Mouse (Mus musculus): ENCODE data around the gene Prss43. TPM values are rescaled to one million over a fixed set of nuclear protein-coding genes. Genes with fewer than 3 reads are reported as not detected.

Gene Prss43
- not detected for polyA plus RNA-seq (2014; fragmentation: Illumina TruSeq; extraction: RNeasy Lipid Tissue Mini Kit (QIAGEN cat#74804))

DNA sequence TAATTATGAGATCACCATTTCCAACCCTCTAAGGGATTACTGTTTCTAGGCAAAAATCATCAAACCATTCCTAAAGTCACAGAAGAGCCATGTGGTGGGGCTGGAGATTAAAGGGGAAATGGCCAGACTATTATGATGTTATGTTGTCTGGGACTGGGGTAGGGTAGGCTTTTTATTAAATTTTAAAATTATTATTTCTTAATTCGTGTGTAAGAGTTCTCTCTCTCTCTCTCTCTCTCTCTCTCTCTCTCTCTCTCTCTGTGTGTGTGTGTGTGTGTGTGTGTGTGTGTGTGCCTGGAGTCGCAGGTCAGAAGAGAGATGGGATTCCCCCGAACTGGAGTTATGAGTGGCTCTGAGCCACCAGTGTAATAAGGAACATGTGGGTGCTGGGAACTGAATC lies at the start of gene Prss43:
Gene Prss43, plus strand, starts transcription at position 301 of the 400 bp plus-strand sequence.

DNA sequence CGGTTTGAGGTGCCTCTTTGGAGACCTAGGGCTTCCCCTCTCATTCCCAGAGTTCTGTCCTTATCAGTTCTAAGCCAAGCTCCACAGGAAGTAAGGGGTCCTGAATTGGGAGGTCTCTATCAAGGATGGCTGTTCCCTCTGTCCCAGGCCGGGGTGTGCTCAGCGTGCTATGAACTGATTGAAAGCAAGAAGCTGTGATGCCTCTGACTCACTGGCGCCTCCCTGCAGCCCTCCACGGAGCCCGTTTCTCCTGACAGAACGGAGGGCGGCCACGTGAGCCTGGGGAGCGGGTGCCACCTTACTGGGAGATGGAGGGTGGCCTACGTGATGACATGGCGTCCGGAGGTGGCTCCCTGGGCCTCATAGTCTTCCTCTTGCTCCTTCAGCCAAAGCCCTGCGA lies 28.6 kb upstream of the Prss43 start, which contains the start of gene Prss42:
Gene Prss42, plus strand, starts transcription at position 301 of the 400 bp plus-strand sequence.

DNA sequence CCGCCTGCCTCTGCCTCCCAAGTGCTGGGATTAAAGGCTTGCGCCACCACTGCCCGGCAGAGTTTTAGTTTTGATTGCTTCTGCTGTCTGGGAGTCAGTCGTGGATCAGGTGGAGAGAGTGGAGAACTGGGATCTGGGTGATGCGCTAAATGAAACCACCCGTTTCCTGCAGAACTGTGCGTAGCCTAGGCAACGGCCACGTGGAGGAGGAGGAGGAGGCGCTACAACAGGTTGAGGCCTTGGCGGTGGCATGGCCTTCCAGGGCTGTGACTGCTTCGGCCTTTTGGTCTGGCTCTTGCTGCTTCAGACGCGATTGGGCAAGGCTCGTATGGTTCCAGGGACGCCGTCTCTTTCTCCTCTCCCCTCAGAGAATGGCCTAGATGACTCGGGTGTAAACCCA lies 12.7 kb upstream of the Prss43 start, which contains the start of gene Prss44:
Gene Prss44, plus strand, starts transcription at position 206 of the 400 bp plus-strand sequence.

DNA sequence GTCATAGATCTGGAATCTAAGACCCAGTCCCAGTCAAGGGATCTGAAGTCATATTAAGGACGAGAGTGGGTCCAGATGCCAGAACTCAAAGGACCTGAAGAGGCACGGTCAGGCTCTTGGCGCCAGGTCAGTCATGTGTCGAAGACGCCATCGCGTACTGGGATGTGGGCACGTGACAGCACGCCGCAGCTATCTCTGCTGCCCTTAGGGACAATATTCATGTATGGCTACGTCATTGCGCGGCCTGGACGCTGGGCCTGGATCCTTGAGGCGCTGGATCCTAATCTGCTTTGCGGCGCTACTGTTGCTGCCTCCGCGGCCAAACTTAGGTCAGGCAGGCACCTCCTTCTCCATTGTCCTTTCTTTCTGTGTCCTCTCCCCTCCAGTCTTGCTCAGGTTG lies 7.9 kb downstream of the Prss43 start, which contains the start of gene Prss45:
Gene Prss45, plus strand, starts transcription at position 178 of the 400 bp plus-strand sequence.

DNA sequence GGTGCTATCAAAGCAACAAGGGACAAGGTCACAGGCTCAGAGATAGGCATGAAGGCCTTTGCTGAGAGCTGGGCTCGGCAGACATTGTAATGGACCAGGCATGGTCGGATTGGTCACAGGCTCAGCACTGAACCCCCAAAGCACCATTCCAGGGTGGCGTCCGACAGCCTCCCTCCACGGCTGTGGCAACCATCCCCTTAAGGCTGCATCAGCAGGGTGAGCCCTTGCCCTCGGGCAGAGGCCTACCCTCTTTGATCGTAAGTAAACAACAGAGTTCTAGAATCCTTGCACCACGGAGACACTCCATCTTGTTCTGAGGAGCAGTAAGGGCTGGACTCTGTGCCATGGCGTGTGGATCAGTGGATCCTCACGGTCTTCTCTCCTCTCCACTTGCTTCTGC lies 17.7 kb downstream of the Prss43 start, which contains the start of gene Prss46:
Gene Prss46, plus strand, starts transcription at position 301 of the 400 bp plus-strand sequence.

DNA sequence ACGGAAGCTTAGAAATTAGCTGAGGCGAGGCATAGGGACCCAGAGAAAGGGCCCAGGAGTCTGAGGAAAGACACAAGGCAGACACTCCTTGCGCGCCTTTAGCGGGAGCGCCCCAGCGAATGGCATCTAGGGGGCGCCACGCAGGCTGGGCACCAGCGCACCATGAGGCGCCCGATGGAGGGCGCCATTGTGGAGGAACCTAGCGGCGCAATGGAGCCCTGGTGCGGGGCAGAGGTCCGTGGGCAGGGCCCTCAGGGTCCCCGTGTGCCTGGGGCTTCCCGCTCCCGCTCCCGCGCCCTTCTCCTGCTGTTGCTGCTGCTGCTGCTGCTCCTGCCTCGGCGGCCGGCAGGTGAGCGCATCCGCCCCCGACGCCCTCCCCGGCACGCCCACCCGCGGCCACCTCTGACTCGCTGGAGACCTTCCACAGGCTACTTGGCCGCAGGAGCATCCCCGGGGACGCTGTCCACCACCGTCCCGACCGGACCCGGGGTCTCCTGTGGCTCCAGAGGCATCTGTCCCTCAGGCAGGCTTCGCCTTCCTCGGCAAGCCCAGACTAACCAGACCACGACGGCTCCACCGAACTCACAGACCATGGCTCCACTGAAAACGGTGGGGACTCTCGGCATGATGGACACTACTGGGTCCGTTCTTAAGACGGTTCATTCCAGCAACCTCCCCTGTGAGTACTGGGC lies 31.4 kb downstream of the Prss43 start, which contains the start of gene Prss50:
Gene Prss50, plus strand, starts transcription at position 187 of the 692 bp plus-strand sequence.

DNA sequence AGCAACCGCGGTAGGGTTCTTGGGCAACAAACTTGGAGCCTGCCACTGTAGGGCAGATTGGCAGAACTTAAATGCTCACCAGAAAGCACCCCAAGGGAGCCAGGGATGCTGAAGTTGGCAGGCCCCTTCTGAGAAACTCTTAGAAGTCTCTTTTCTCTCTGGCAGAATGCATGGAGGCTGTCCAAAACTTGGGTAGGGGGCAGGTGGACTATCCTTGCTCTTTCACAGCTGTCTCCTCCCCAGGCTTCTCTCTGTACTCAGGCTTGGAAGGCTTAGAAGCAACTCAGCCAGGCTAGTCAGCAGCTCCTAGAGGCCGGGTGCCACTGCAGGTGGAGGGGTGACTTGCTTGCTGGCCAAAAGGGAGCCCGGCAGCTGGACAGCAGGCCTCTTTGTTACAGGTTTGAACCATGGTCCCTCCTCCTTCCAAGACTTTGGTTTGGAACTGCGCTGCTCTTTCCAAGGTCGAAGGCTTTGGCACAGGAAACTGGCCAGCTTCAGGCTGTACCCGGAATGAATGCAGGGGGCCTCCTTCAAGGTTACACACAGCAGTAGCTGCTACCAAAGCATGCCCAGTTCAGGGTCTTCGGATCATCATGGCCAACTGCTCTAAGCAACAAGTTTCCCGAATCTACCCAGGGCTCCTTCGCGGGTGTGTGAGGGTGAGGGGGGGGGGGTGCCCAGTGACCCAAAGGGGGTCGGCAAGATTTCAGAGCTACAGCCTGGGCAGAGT lies 52.9 kb downstream of the Prss43 start, which contains the start of gene Als2cl:
Gene Als2cl, plus strand, starts transcription at position 680 of the 730 bp plus-strand sequence.

DNA sequence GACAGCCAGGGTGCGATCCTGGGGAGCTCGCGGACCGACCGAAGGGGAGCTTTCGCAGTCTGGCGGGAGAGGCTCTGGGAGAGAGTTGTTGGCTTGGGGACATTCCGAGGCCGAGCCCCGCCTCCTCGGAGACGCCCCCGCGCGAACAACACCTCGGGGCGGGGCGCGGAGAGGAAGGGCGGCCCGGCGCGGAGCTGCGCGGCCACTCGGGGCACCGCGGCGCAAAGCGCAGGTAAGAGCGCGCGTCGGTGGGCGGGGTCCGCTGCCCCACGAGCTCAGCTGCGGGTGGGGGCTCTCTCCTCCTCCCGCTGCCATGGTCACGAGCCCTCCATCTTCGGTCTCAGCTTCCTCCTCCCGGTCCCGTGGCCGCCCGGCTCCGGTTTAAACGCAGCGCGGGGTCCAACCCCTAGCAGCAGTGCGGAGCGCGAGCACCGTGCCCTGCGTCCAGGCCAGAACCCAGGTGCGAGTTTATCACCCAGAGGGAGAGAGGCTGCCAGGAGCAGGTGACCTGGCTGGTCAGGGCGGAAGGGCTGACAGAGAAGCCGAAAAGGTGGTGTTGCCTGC lies 53.6 kb downstream of the Prss43 start, which contains the start of gene Tmie:
Gene Tmie, minus strand, starts transcription at position 116 of the 564 bp plus-strand sequence.

Other genes with a start within 250 kb of the Prss43 start
- not detected for gene Nradd, start 202.2 kb upstream of the Prss43 start, polyA plus RNA-seq (2014; fragmentation: Illumina TruSeq; extraction: RNeasy Lipid Tissue Mini Kit (QIAGEN cat#74804))
- not detected for gene Nbeal2, start 172.5 kb upstream of the Prss43 start, polyA plus RNA-seq (2014; fragmentation: Illumina TruSeq; extraction: RNeasy Lipid Tissue Mini Kit (QIAGEN cat#74804))
- gene Ccdc12, start 170.2 kb upstream of the Prss43 start, polyA plus RNA-seq (2014; fragmentation: Illumina TruSeq; extraction: RNeasy Lipid Tissue Mini Kit (QIAGEN cat#74804)), result not detected
- gene Myl3, start 84.8 kb upstream of the Prss43 start, polyA plus RNA-seq (2014; fragmentation: Illumina TruSeq; extraction: RNeasy Lipid Tissue Mini Kit (QIAGEN cat#74804)), result not detected
- gene Pth1r, start 79.5 kb upstream of the Prss43 start, polyA plus RNA-seq (2014; fragmentation: Illumina TruSeq; extraction: RNeasy Lipid Tissue Mini Kit (QIAGEN cat#74804)), result 0.20 TPM
- gene Prss42, start 28.5 kb upstream of the Prss43 start, polyA plus RNA-seq (2014; fragmentation: Illumina TruSeq; extraction: RNeasy Lipid Tissue Mini Kit (QIAGEN cat#74804)), result not detected
- not detected for gene Prss44, start 12.7 kb upstream of the Prss43 start, polyA plus RNA-seq (2014; fragmentation: Illumina TruSeq; extraction: RNeasy Lipid Tissue Mini Kit (QIAGEN cat#74804))
- not detected for gene Prss45, start 7.9 kb downstream of the Prss43 start, polyA plus RNA-seq (2014; fragmentation: Illumina TruSeq; extraction: RNeasy Lipid Tissue Mini Kit (QIAGEN cat#74804))
- gene Prss46, start 17.8 kb downstream of the Prss43 start, polyA plus RNA-seq (2014; fragmentation: Illumina TruSeq; extraction: RNeasy Lipid Tissue Mini Kit (QIAGEN cat#74804)), result not detected
- gene Prss50, start 31.3 kb downstream of the Prss43 start, polyA plus RNA-seq (2014; fragmentation: Illumina TruSeq; extraction: RNeasy Lipid Tissue Mini Kit (QIAGEN cat#74804)), result not detected
- gene Als2cl, start 53.2 kb downstream of the Prss43 start, polyA plus RNA-seq (2014; fragmentation: Illumina TruSeq; extraction: RNeasy Lipid Tissue Mini Kit (QIAGEN cat#74804)), result 1.5 TPM
- gene Tmie, start 53.4 kb downstream of the Prss43 start, polyA plus RNA-seq (2014; fragmentation: Illumina TruSeq; extraction: RNeasy Lipid Tissue Mini Kit (QIAGEN cat#74804)), result 2.9 TPM
- not detected for gene Fam240a, start 90.2 kb downstream of the Prss43 start, polyA plus RNA-seq (2014; fragmentation: Illumina TruSeq; extraction: RNeasy Lipid Tissue Mini Kit (QIAGEN cat#74804))
- 8.8 TPM for gene Tdgf1, start 119.5 kb downstream of the Prss43 start, polyA plus RNA-seq (2014; fragmentation: Illumina TruSeq; extraction: RNeasy Lipid Tissue Mini Kit (QIAGEN cat#74804))
- gene Lrrc2, start 124.9 kb downstream of the Prss43 start, polyA plus RNA-seq (2014; fragmentation: Illumina TruSeq; extraction: RNeasy Lipid Tissue Mini Kit (QIAGEN cat#74804)), result 47.9 TPM
- gene Rtp3, start 163.9 kb downstream of the Prss43 start, polyA plus RNA-seq (2014; fragmentation: Illumina TruSeq; extraction: RNeasy Lipid Tissue Mini Kit (QIAGEN cat#74804)), result 0.23 TPM
- 14.5 TPM for gene Ltf, start 192.6 kb downstream of the Prss43 start, polyA plus RNA-seq (2014; fragmentation: Illumina TruSeq; extraction: RNeasy Lipid Tissue Mini Kit (QIAGEN cat#74804))
- 3.1 TPM for gene Ccrl2, start 230.8 kb downstream of the Prss43 start, polyA plus RNA-seq (2014; fragmentation: Illumina TruSeq; extraction: RNeasy Lipid Tissue Mini Kit (QIAGEN cat#74804))

Measured in ovary, adult 10 weeks (tissue).